10 mouse cellular contexts compared by ENCODE assay signal in genomic region chr10:113105771-113106430, GRCm38 (mm10).
DNase-seq lines count a peak whose midpoint lies in the region; ATAC-seq and TF ChIP-seq lines count a peak whose summit lies in the region.
"Had no signal": no experiment of that assay in that cellular context is flagged by ENCODE, and none has a peak within 500 bp of the region (broad histone marks: within the 10 kb centered on the region; RNA-seq: fewer than 3 reads in every experiment).

No protein-coding gene starts in this region.

- no peaks in the 10 kb centered on the region for H3K9me3 ChIP-seq in hindbrain, embryonic 11.5 days (ENCODE audit: control insufficient read depth, low read length)
- H3K9me3 ChIP-seq in hindbrain, embryonic 10.5 days = no peaks in the 10 kb centered on the region
- no peaks in the 10 kb centered on the region for H3K9me3 ChIP-seq in CH12.LX (replicated peaks; ENCODE audit: low read length)
- H3K9me3 ChIP-seq in hindbrain, embryonic 15.5 days = no peaks in the 10 kb centered on the region

- TF ChIP-seq POLR2A in CH12.LX (IDR thresholded peaks at IDR 0.05; ENCODE audit: low read depth, low read length) = no peak

- ATAC-seq in hindbrain, embryonic 11.5 days (ENCODE audit: low FRiP score) = peak; percentile 68
- peak; percentile 76 for ATAC-seq in hindbrain, embryonic 15.5 days (ENCODE audit: low FRiP score, low read depth)

- TF ChIP-seq RAD21 in CH12.LX (IDR thresholded peaks at IDR 0.05; ENCODE audit: low read depth, low read length) = peak; percentile 56

- no peak overlapping the region for H3K27ac ChIP-seq in hindbrain, embryonic 11.5 days (ENCODE audit: low read depth, low read length)
- no peak overlapping the region for H3K27ac ChIP-seq in hindbrain, embryonic 10.5 days
- no peak overlapping the region for H3K27ac ChIP-seq in CH12.LX (ENCODE audit: insufficient read depth, low read depth)
- H3K27ac ChIP-seq in hindbrain, embryonic 15.5 days (replicated peaks) = no peak overlapping the region

- no peak overlapping the region for H3K4me2 ChIP-seq in hindbrain, embryonic 11.5 days (replicated peaks; ENCODE audit: low read depth, low read length)
- no peak overlapping the region for H3K4me2 ChIP-seq in CH12.LX (ENCODE audit: insufficient read depth, low read depth, poor library complexity, severe bottlenecking)
- H3K4me2 ChIP-seq in hindbrain, embryonic 15.5 days = no peak overlapping the region

- no peak overlapping the region for H3K4me3 ChIP-seq in hindbrain, embryonic 11.5 days (ENCODE audit: low read depth, low read length)
- H3K4me3 ChIP-seq in hindbrain, embryonic 10.5 days = no peak overlapping the region
- H3K4me3 ChIP-seq in CH12.LX (replicated peaks in 1 of 3; ENCODE audit: low read depth in 2 of 3, low read length in 2 of 3, poor library complexity in 1 of 3) = no peak overlapping the region
- H3K4me3 ChIP-seq in hindbrain, embryonic 15.5 days = no peak overlapping the region

- dilution Hi-C loops in CH12.LX (cut with MboI; ENCODE audit: extremely low pct_ligation_motif_present, extremely low pct_unique_long_range_greater_than_20kb, low sequenced_read_pairs) = no loop called here

- H3K27me3 ChIP-seq in hindbrain, embryonic 11.5 days (ENCODE audit: control insufficient read depth, insufficient read depth, low read length) = no peaks in the 10 kb centered on the region
- no peaks in the 10 kb centered on the region for H3K27me3 ChIP-seq in hindbrain, embryonic 10.5 days (ENCODE audit: insufficient read depth, poor library complexity, severe bottlenecking)
- no peaks in the 10 kb centered on the region for H3K27me3 ChIP-seq in CH12.LX (replicated peaks)
- no peaks in the 10 kb centered on the region for H3K27me3 ChIP-seq in hindbrain, embryonic 15.5 days

- H3K79me2 ChIP-seq in CH12.LX (replicated peaks; ENCODE audit: control insufficient read depth, extremely low read depth, insufficient read depth, poor library complexity, severe bottlenecking) = 0 out of 2 replicates have a peak, but pooled peaks cover 2% of the 10 kb centered on the region

- WGBS in hindbrain, embryonic 11.5 days = 78% methylated on average over 1 of the region's 1 CpGs
- 50% methylated on average over 1 of the region's 1 CpGs for WGBS in hindbrain, embryonic 10.5 days
- 43% methylated on average over 1 of the region's 1 CpGs for WGBS in hindbrain, embryonic 15.5 days

- peak; percentile 17 to 46; a peak in 2 of 4 replicates for TF ChIP-seq CTCF in CH12.LX (conservative IDR thresholded peaks at IDR 0.05 in 1 of 2, IDR thresholded peaks at IDR 0.05 in 1 of 2; ENCODE audit: low read depth in 2 of 2, low read length in 2 of 2)

- H3K9ac ChIP-seq in hindbrain, embryonic 11.5 days (ENCODE audit: low read depth, low read length) = no peak overlapping the region
- no peak overlapping the region for H3K9ac ChIP-seq in CH12.LX (ENCODE audit: insufficient read depth, low read depth)
- H3K9ac ChIP-seq in hindbrain, embryonic 15.5 days = no peak overlapping the region

- no peaks in the 10 kb centered on the region for H3K36me3 ChIP-seq in hindbrain, embryonic 11.5 days (ENCODE audit: control insufficient read depth, insufficient read depth, low read length)
- H3K36me3 ChIP-seq in hindbrain, embryonic 10.5 days = no peaks in the 10 kb centered on the region
- H3K36me3 ChIP-seq in CH12.LX (replicated peaks in 1 of 2; ENCODE audit: control insufficient read depth in 1 of 2, insufficient read depth in 1 of 2, low read length in 1 of 2) = no peaks in the 10 kb centered on the region
- H3K36me3 ChIP-seq in hindbrain, embryonic 15.5 days = no peaks in the 10 kb centered on the region

- H3K4me1 ChIP-seq in hindbrain, embryonic 11.5 days (replicated peaks; ENCODE audit: control insufficient read depth, insufficient read depth, low read length) = no peaks in the 10 kb centered on the region
- no peaks in the 10 kb centered on the region for H3K4me1 ChIP-seq in hindbrain, embryonic 10.5 days (replicated peaks)
- no peaks in the 10 kb centered on the region for H3K4me1 ChIP-seq in CH12.LX (ENCODE audit: control insufficient read depth in 1 of 2, insufficient read depth in 2 of 2)
- H3K4me1 ChIP-seq in hindbrain, embryonic 15.5 days (replicated peaks) = no peaks in the 10 kb centered on the region

- DNase-seq in hindbrain, embryonic 11.5 days (ENCODE audit: low spot score) = no peak
- no peak for DNase-seq in hindbrain, embryonic 10.5 days (ENCODE audit: low spot score)
- peak; percentile 16 for DNase-seq in CH12.LX (ENCODE audit: extremely low read depth)
- DNase-seq in brain, adult 2 months (ENCODE audit: low read depth, low spot score) = peak; percentile 57
- DNase-seq in urinary bladder, adult 18-20 months (ENCODE audit: low spot score in 2 of 2) = no peak
- DNase-seq in thymus, adult 18-20 months = no peak
- DNase-seq in yolk sac, embryonic 10.5 days (ENCODE audit: low spot score) = no peak
- DNase-seq: kidney, adult 18-20 months; lung, postnatal 10 days had no signal

- in situ Hi-C loops in CH12.LX (cut with MboI; ENCODE audit: low pct_ligation_motif_present, low pct_unique_long_range_greater_than_20kb, low sequenced_read_pairs) = no loop called here

- TF ChIP-seq EP300 in CH12.LX (IDR thresholded peaks at IDR 0.05; ENCODE audit: low read length) = no peak

TF ChIP-seq in CH12.LX, 34 proteins besides CTCF, POLR2A, EP300 and RAD21:
- TF ChIP-seq TCF12 (IDR thresholded peaks at IDR 0.05; ENCODE audit: low read depth, low read length) (no peak), NRF1 (IDR thresholded peaks at IDR 0.05; ENCODE audit: low read depth, low read length) (no peak), KAT2A (IDR thresholded peaks at IDR 0.05; ENCODE audit: insufficient replicate concordance, low read length) (no peak), JUN (IDR thresholded peaks at IDR 0.05; ENCODE audit: insufficient read depth, low read depth, low read length) (no peak), USF1 (IDR thresholded peaks at IDR 0.05; ENCODE audit: low read depth, low read length) (no peak), ZNF384 (IDR thresholded peaks at IDR 0.05; ENCODE audit: low read depth, low read length) (no peak), GABPA (IDR thresholded peaks at IDR 0.05; ENCODE audit: insufficient replicate concordance, low read depth, low read length) (no peak), MAFK (IDR thresholded peaks at IDR 0.05; ENCODE audit: insufficient replicate concordance, low read length) (no peak), ELF1 (IDR thresholded peaks at IDR 0.05; ENCODE audit: low read depth, low read length) (no peak), E2F4 (IDR thresholded peaks at IDR 0.05; ENCODE audit: insufficient replicate concordance, low read depth, low read length) (no peak), SIN3A (IDR thresholded peaks at IDR 0.05; ENCODE audit: low read length) (no peak), MEF2A (IDR thresholded peaks at IDR 0.05; ENCODE audit: borderline replicate concordance, low read depth, low read length) (no peak), RCOR1 (conservative IDR thresholded peaks at IDR 0.05; ENCODE audit: low read depth, low read length) (no peak), MYC (IDR thresholded peaks at IDR 0.05; ENCODE audit: low read depth, low read length) (no peak), MXI1 (IDR thresholded peaks at IDR 0.05; ENCODE audit: low read depth, low read length) (no peak), UBTF (IDR thresholded peaks at IDR 0.05; ENCODE audit: low read depth, low read length) (no peak), ZMIZ1 (IDR thresholded peaks at IDR 0.05; ENCODE audit: low read depth, low read length) (no peak), MAX (IDR thresholded peaks at IDR 0.05; ENCODE audit: low read length) (no peak)

Comparison
In these comparisons a context has a peak if more than half of its experiments do, and no peak if none do; other contexts are left out.
1. DNase-seq: peak in CH12.LX (single experiment) and brain, adult 2 months (single experiment); none in hindbrain, embryonic 11.5 days (single experiment), hindbrain, embryonic 10.5 days (single experiment), urinary bladder, adult 18-20 months (0 of 2), thymus, adult 18-20 months (0 of 2) and yolk sac, embryonic 10.5 days (single experiment).